Mouse (Mus musculus): ENCODE data around the gene Gon7.

GRCm38 (mm10) chr12:102705906-102706640, 51.5 kb downstream of the Gon7 start:
- TF ChIP-seq POLR2A (IDR thresholded peaks at IDR 0.05; ENCODE audit: control insufficient read depth, low read depth, low read length) = no peak
- TF ChIP-seq CTCF (IDR thresholded peaks at IDR 0.05; ENCODE audit: control insufficient read depth, insufficient read depth, insufficient replicate concordance, low read depth, low read length) = no peak

Data from testis, adult 2 months (tissue).